Mouse (Mus musculus): Measurements from ENCODE around the gene Timm29.
"Not testable (repeated sequence)": the region's sequence is repeated elsewhere in the genome, so short reads cannot be mapped to it uniquely, and the experiment has no call there.

Timm29 gene

DNA sequence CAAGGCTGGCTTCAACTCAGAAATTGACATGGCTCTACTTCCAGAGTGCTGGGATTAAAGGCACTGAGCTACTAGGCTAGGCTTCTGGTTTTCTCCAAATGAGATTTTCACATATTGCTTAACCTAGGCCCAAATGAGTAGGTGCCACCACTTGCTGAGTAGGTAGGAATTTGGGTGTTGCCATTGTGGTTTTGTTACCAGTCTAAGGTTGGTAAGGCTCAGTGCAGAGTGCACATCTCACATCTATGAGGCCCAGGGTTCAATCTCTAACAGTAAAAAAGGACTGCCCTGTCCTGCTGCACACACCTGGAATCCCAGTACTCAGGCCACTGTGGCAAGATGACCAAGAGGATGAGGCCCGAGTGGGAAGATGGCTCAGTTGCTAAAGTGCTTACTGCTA is 7.1 kb upstream of the Timm29 start:
- DNase-seq, result no peak

DNA sequence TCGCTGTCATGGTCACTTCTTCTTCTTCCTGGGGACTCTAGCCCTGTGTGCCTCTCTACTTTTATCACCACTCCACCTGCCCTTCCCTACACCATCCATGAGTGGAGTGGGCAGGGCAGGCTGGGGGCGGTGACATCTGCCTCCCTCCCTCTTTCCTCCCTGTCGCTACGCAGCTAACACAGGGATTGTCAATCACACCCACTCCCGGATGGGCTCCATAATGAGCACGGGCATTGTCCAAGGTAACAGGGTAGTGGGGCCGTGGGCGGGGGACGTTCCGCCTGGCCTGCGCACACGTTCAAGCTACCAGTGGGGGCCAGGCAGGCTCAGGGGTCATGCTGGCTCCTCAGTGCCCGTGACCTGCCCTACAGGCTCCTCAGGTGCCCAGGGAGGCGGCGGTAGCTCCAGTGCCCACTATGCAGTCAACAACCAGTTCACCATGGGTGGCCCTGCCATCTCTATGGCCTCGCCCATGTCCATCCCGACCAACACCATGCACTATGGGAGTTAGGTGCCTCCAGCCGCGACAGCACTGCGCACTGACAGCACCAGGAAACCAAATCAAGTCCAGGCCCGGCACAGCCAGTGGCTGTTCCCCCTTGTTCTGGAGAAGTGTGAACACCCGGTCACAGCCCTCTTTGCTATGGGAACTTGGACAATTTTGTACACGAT is 4.7 kb upstream of the Timm29 start:
- DNase-seq, result no peak

DNA sequence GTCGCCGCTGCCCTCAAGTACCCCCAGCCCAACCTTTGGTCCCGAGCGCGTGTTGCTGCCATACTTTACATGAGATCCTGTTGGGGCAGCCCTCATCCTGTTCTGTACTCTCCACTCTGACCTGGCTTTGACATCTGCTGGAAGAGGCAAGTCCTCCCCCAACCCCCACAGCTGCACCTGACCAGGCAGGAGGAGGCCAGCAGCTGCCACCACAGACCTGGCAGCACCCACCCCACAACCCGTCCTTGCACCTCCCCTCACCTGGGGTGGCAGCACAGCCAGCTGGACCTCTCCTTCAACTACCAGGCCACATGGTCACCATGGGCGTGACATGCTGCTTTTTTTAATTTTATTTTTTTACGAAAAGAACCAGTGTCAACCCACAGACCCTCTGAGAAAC is 4.2 kb upstream of the Timm29 start:
- DNase-seq, result no peak

DNA sequence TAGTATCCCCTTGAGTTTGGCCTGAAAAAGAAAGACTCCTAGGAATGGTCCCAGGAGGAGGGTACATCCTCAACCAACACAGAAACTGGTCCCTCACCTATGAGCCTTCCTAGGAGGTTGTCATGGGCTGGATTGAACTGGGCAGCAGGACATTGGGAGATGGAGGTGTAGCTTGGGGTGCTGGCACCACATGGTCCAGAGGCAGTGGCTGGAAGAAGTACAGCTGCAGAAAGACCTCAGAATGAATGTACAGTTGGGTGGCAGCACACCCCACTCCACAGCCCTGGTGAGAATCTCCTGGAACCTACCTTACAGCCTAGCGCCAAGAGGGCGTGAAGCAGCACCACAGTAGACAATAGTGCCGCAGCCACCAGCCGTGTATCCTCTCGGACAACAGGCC is 3.0 kb upstream of the Timm29 start:
- DNase-seq, result no peak

DNA sequence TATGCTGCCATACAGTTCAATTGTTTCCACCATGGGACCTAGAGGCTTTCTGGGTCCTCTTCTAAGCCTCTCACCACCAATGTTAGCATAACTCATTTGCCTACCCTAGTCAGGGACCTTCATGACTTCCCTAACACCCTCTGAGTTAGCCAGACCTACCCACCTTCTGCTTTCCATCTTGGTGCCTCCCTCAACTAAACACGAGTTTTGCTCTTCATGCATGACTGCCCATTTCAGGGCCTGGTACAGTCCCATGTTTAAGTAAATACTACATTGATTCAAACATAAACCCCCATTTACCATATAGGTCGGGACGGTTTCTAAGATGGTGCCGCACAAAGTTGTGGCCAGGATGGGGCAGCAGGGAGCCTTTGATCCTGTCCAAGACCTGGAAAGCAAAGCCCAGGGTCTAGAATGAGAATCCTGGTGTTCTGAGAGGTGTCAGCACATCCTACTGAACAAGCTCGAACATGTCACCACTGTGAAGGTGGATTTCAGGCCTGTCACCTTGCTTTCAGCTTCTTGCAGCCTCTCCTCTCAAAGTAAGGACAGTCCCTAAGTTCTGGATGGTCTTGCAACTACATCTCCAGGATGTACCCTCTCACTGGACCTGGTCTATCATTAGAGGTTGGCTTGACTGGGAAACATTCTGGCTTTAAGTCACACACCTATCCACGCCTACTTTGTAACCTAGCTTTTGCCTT is 1.2 kb upstream of the Timm29 start:
- no peak for DNase-seq

DNA sequence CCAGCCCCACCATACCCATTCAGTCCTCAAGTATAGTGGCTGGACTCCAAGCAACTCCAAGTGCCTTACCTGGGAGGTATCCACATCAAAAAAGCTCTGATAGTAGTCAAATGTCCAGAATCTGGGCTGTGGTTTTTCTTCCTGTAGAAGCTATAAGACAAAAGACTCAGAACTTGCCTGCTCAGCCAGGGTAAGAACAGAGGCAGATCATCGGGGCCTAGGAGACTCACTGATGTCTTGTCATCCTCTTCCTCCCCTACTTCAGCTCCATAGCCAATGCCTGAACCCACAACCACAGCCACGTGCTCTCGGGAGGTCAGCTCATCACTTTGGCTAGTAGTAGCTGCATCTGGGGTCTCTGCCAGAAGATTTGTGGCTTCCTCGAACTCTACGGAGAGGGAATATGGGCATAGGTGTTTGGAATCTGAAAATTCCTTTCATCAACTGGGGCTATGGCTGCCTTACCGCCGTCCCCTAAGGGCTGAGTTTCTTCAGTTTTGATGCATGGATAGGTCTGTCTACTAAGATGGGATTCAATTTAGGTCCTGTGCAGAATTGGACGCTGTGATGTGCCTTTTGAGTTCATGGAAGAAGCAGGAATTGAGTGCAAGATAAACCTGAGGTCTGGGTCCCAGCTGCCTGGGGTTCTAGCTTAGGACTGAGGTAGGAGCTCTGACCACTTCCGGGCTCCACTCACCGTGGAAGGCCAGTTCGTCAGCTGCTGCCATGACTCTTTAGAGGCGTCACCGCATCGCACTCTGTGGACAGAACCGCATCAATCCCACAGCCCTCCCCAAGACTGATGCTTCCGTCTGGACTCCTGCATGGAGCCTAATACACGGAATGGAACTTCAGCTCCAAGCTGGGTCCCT is 455 bp upstream of the Timm29 start:
- DNase-seq, result no peak

DNA sequence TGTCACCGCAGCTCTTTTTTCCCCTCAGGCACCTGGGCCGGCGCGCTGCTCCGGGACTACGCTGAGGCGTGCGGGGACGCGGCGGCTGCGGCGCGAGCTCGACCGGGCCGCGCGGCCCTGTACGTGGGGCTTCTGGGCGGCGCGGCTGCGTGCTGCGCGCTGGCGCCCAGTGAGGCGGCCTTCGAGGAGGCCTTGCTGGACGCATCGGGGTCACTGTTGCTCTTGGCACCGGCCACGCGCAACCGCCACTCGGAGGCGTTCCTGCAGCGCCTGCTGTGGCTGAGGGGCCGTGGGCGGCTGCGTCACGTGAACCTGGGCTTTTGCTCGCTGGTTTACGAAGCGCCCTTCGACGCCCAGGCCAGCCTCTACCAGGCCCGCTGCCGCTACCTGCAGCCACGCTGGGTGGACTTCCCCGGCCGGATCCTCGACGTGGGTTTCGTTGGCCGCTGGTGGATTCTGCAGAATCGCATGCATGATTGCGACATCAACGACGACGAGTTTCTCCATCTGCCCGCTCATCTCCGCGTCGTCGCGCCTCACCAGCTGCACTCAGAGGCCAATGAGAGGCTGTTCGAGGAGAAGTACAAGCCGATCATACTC is 700 bp downstream of the Timm29 start:
- peak; percentile 42 for DNase-seq

DNA sequence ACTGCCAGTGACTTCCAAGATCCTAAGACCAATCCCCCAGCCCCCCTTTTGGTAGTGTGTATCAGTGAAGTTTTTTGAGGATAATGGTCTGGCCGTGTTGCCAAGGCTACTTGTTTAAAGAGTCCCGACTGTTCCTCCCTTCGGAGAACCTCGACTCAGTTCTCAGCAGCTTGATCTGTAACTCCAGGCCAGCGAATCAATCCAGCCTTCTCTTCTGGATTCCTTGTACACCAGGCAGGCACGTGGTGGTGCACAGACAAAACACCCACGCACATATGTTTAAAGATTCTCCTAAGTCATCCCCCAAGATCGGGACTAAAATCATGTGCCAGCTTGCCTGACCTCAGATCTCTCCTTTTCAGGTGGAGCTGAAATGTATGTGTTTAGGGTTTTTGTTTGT is 1.8 kb downstream of the Timm29 start:
- not testable (repeated sequence) for DNase-seq

DNA sequence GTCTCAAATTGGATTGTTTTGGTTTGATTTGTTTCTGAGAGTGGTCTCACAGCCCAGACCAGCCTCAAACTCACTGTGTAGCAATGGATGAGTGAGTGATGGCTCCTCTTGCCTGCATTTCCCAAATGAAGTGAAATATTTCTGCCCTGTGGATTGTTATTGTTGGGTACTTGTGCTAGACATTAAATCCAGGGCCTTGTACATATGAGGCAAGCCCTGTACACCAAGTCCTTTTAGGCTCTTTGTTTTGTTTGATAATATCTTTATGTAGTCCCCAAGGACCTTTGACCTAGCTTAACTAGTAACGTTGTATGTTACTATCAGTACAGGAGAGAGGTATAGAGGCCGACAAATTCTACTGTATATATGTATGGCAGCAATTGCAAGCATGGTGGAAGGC is 2.3 kb downstream of the Timm29 start:
- DNase-seq, result no peak

DNA sequence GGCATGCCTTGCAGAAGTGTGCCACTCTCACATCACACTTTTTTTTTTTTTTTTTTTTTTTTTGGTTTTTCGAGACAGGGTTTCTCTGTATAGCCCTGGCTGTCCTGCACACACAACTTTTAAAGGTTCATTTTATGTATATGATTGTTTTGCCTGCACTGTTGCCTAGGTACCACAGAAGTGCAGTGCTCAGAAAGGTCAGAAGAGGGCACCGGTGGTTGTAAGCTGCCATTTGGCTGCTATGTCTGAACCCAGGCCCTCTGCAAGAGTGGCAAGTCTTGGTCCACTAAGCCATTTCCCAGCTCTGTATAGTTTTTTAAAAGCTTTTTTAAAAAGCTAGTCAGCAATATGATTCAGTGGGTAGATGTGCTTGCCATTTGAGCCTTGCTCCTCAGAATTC is 5.7 kb downstream of the Timm29 start:
- no peak for DNase-seq

DNA sequence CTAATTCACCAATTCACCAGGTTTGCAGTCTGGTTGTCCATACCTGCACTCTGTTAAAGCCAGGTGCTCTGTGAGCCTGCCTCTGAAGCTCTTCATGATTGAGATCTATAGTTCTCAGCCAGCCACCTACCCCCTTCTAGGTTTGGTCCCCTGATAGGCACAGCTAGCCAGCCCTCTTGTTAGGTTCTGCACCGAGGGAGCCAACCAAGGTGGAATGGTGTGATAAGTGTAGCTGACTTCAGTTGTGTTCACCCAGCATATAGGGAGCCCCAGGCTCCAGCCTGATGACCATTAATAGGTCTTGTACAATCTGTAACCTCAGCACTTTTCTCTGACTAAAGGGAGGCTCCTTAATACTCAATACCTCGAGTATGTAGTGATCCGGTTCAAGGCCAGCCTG is 7.7 kb downstream of the Timm29 start:
- no peak for DNase-seq

DNA sequence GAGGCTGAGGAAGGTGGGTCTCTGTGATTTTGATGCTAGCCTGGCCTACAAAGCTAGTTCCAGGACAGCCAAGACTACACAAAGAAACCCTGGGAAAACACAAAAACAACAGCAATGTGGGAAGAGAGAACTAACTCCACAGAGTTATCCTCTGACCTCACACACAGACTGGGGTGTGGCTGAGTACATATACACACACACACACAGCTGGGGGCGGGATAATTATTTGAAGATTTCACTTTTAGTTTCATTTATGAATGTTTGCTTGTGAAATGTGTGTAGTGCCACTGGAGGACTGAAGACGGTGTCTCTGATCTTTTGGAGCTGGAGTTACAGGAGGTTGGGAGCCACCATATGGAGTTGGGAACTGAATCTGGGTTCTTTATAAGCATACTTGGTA is 8.6 kb downstream of the Timm29 start:
- DNase-seq, result no peak

DNA sequence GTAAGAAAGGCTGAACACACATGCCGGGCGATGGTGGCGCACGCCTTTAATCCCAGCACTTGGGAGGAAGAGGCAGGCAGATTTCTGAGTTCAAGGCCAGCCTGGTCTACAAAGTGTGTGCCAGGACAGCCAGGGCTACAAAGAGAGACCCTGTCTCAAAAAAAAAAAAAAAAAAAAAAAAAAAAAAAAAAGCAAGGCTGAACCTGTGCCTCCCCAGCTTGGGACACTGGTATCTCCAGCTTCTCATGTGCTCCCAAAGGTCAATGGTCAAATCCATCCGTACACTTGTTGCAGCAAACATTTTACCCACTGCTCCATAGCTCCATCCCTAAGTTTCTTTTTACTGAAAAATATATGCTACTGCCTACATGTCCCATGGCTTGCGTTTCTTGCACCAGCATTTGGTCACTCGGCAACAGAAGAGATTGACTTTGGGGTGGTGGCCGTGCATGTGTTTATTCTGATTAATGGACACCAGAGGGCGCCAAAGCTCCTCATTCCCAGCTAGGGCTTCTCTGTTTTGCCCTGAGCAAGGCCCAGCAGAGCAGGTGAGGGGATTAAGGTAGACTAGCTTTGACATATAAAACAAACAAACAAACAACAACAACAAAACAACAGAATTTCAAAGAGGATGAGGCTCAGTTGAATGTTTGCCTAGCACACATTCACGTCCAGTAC is 9.3 kb downstream of the Timm29 start:
- DNase-seq, result peak; percentile 53

DNA sequence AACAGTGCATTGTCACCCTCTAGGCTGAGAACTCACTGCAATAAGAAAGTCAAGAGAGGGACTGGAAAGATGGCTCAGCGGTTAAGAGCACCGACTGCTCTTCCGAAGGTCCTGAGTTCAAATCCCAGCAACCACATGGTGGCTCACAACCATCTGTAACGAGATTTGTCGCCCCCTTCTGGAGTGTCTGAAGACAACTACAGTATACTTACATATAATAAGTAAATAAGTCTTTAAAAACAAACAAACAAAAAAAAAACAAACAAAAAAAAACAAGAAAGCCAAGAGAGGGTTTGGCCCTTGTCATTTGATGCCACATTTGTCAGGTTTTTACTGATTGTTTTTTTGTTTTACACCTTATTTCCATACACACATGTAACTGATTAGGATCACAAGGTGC is 11.6 kb downstream of the Timm29 start:
- DNase-seq, result no peak

DNA sequence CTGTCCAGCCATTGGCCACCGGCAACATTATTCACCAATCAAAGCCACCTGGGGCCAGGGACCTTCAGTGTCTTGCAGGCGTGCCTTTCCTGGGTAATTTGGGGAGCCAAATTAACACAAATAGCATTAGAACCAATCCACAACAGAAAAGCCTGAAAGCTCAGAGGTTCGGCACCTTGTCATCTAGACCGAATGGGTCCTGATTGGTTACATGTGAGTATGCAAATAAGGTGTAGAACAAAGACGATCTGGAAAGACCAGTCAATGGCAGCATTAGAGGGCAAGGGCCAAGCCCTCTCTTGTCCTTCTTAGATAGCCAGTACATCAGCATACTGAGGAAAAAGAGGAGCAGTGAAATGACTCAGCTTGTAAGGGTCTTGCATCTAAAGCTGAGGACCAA is 13.3 kb downstream of the Timm29 start:
- DNase-seq, result no peak

DNA sequence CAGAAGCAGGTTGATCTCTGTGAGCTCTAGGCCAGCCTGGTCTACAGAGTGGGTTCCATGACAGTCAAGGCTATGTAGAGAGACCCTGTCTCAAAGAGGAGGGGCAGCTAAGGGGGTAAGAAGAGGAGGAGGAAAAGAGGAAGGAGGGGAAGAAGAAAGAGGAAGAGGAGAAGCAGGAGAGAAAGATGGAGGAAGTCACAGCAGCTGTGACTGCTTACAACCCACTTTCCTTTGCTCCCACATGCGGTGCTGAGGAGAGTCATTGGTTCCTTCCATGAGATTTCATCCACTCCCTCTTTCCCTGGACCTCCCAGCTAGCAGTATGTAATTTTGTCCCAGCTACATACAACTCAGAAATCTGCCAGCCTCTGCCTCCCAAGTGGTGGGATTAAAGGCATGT is 14.1 kb downstream of the Timm29 start:
- DNase-seq, result no peak

DNA sequence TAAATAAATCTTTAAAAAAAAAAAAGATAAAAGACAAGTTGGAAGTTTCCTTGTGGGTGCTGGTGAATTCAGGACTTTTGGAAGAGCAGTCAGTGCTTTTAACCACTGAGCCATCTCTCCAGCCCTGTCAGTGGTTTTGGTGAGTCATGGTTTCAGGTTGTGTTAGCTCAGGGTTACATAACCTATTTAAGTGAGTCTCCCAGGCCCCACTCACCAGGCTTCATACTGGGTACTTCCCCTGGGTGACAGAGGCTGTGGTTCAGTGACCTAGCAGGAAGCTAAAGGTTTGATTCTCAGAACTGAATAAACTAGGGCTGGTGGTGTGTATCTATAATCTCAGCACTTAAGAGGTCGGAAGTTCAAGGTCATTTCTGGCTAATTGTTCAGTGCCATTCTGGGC is 17.3 kb downstream of the Timm29 start:
- DNase-seq, result no peak

DNA sequence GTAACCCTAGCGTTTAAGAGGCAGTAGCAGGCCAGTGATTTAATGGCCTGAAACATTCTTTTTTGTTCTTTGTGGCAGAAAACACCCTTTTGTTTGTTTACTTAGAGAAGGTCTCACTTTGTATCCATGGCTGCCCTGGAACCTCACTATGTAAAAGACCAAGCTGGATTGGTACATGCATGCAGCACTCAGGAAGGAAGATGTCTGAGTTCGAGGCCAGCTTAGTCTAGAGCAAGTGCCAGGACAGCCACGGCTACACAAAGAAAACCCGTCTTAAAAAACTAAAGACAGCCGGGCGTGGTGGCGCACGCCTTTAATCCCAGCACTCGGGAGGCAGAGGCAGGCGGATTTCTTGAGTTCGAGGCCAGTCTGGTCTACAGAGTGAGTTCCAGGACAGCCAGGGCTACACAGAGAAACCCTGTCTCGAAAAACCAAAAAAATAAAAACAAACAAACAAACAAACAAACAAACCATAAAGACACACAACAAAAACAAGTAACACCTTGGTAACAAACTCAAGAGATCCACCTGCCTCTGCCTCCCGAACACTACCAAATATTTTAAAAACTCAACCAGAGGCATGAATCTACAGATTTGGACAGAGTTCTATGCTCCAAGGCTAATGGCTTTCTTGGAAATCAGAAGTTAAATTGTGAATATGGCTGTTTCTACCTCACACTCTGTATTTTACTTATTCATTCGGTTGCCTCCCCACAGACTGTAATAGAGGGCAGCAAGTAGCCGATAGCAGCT is 22.5 kb downstream of the Timm29 start:
- no peak for DNase-seq

DNA sequence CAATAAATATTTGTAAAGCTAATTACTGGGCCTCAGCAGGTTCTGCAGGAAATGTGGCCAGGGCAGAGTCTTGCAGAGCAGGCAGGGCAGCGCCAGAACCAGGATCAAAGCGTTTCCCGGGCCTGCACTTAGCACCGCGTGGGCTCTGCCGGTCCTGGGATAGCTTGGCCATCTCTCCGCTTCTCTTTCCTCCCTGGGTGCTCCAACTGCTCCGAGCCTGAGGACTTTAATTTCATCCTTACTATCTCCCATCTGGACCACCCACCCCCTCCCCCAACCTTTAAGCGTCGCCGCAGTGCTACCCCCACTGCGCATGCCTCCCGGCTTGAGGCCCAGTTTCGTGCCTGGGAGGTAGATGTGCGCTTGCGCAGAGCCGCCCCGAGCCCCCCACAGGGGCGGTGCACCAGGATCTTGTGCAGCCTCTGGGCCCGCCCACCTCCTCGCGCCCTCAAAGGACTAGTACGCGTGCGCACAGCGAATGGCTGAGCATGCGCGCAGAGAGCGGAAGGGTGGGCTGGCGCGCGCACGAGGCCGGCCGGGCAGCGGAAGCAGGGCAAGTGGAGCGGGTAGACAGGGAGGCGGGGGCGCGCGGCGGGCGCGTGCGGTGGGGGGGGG is 23.2 kb downstream of the Timm29 start, which contains the start of gene Smarca4:
Gene Smarca4 (plus strand): TSS at position 553 of the 615 bp plus-strand sequence.
- peak; percentile 99 for DNase-seq

DNA sequence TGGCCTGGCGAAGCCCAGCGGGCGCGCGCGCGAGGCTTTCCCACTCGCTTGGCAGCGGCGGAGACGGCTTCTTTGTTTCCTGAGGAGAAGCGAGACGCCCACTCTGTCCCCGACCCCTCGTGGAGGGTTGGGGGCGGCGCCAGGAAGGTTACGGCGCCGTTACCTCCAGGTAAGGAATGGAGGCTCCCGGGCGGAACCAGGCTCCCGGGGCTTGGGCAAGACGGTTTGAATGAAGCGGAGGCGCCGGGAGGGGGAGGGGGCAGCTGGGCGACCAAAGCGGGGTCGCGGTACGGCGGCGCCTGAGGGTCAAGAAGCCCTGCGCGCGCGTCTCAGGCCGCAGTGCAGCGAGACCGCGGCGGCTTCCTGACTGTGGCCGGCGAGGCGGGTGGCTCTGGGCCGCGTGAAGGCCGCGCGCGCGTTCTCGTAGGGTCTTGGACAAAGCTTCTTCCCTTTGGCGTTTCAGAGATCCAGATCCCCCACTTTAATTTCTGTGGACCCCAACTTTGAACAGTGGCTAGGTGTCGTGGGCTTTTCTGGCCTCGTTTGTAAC is 23.8 kb downstream of the Timm29 start:
- DNase-seq, result peak; percentile 86

DNA sequence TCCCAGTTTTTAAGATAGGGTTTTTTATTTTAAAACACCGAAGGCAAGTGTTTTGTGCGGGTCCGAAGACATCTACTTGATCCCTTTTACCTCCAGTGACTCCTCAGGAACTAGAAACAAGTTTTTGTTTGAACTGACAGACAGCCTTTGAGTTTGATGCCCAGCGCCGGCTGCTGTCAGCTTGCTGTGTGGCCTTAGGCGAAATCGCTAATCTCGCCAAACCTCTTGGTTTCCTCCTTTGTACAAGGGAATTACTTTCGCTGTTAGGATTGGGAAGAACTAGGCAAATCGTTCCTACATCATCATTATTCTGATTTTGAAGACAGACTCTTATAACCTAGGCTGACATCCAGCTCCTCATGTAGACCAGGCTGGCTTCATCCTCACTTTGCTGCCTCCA is 24.5 kb downstream of the Timm29 start:
- DNase-seq, result no peak
